Comparison of ENCODE assay signal across 21 mouse cellular contexts in genomic region chr13:52297277-52297623, GRCm38 (mm10).
"Had no signal": no experiment of that assay in that cellular context is flagged by ENCODE, and none has a peak within 500 bp of the region (broad histone marks: within the 10 kb centered on the region; RNA-seq: fewer than 3 reads in every experiment).

No protein-coding gene starts in this region.

- H3K27ac ChIP-seq: kidney, postnatal 0 days; layer of hippocampus, adult 2 months; limb, embryonic 10.5 days; limb, embryonic 13.5 days; liver, embryonic 14.5 days; lung, embryonic 15.5 days; neural tube, embryonic 12.5 days; neural tube, embryonic 15.5 days; stomach, embryonic 15.5 days had no signal

- H3K36me3 ChIP-seq: limb, embryonic 10.5 days; limb, embryonic 13.5 days; lung, embryonic 15.5 days; neural tube, embryonic 12.5 days; neural tube, embryonic 15.5 days; stomach, embryonic 15.5 days had no signal

- H3K27me3 ChIP-seq: limb, embryonic 13.5 days; lung, embryonic 15.5 days; neural tube, embryonic 12.5 days; neural tube, embryonic 15.5 days; stomach, embryonic 15.5 days had no signal

- H3K4me1 ChIP-seq: limb, embryonic 10.5 days; limb, embryonic 13.5 days; lung, embryonic 15.5 days; neural tube, embryonic 12.5 days; neural tube, embryonic 15.5 days; stomach, embryonic 15.5 days had no signal

- H3K9ac ChIP-seq: limb, embryonic 13.5 days; liver, embryonic 14.5 days; liver, postnatal 0 days; lung, embryonic 15.5 days; neural tube, embryonic 12.5 days; neural tube, embryonic 15.5 days; stomach, embryonic 15.5 days had no signal

- ATAC-seq: intestine, embryonic 16.5 days; liver, postnatal 0 days had no signal

- H3K9me3 ChIP-seq: limb, embryonic 10.5 days; limb, embryonic 13.5 days; lung, embryonic 15.5 days; neural tube, embryonic 12.5 days; neural tube, embryonic 15.5 days; stomach, embryonic 15.5 days had no signal

- H3K4me2 ChIP-seq: limb, embryonic 13.5 days; lung, embryonic 15.5 days; neural tube, embryonic 12.5 days; neural tube, embryonic 15.5 days; stomach, embryonic 15.5 days had no signal

- DNase-seq: kidney, adult 18-20 months; kidney, adult 9 months; kidney, postnatal 25 days; layer of hippocampus, adult 9-11 months; liver; liver, postnatal 0 days; lung, postnatal 10 days; lung, postnatal 36 days; right cerebral cortex, postnatal 25 days; spleen, adult 18-20 months had no signal

- H3K4me3 ChIP-seq: layer of hippocampus, adult 2 months; limb, embryonic 10.5 days; limb, embryonic 13.5 days; lung, embryonic 15.5 days; megakaryocyte, embryonic 14.5 days; neural tube, embryonic 12.5 days; neural tube, embryonic 15.5 days; stomach, embryonic 15.5 days had no signal
